Mouse (Mus musculus): ENCODE measurements around the gene Grik3.

GRCm38 (mm10) chr4:125726241-125726640 lies 235.7 kb downstream of the Grik3 start:
- no peak for TF ChIP-seq POLR2A (IDR thresholded peaks at IDR 0.05; ENCODE audit: low read depth, low read length)
- no peak for TF ChIP-seq CTCF (conservative IDR thresholded peaks at IDR 0.05; ENCODE audit: insufficient read depth, insufficient read length, low read depth, low read length)
